Mouse (Mus musculus) heart, embryonic 12.5 days (tissue): ENCODE measurements around the gene Gm9117. TPM values are rescaled to one million over a fixed set of nuclear protein-coding genes. Genes with fewer than 3 reads are reported as not detected.
"Not testable (repeated sequence)": the region's sequence is repeated elsewhere in the genome, so short reads cannot be mapped to it uniquely, and the experiment has no call there.

ENCODE experiments used
- ATAC-seq: fragments of 200-750 bp; cut with Nextera tagmentation; 2 replicates; pipeline ENCODE4 v1.8.0; 2017; ENCODE audit warnings: moderate TSS enrichment, moderate library complexity; ENCODE audit not compliant: insufficient number of reproducible peaks, low FRiP score
- H3K27ac ChIP-seq: fragments of 300-500 bp; sonication (generic); 2 replicates; pipeline ENCODE4 v1.5.1; 2016; ENCODE audit warnings: mild to moderate bottlenecking, moderate library complexity; ENCODE audit not compliant: poor library complexity, severe bottlenecking
- H3K27me3 ChIP-seq: fragments of 300-500 bp; sonication (generic); replicated peaks from 2 replicates; pipeline ENCODE4 v1.6.1; 2016; ENCODE audit warnings: mild to moderate bottlenecking, moderate library complexity
- H3K36me3 ChIP-seq: fragments of 300-500 bp; sonication (generic); 2 replicates; pipeline ENCODE4 v1.6.1; 2016; ENCODE audit warnings: mild to moderate bottlenecking, moderate library complexity
- H3K4me1 ChIP-seq: fragments of 300-500 bp; sonication (generic); replicated peaks from 2 replicates; pipeline ENCODE4 v1.6.1; 2016; ENCODE audit warnings: mild to moderate bottlenecking
- H3K4me2 ChIP-seq: fragments of 300-500 bp; sonication (generic); 2 replicates; pipeline ENCODE4 v1.6.1; 2016; ENCODE audit warnings: mild to moderate bottlenecking, moderate library complexity
- H3K4me3 ChIP-seq: fragments of 300-500 bp; sonication (generic); 2 replicates; pipeline ENCODE4 v1.5.1; 2016; ENCODE audit warnings: mild to moderate bottlenecking
- H3K9ac ChIP-seq: fragments of 300-500 bp; sonication (generic); 2 replicates; pipeline ENCODE4 v1.6.1; 2016; ENCODE audit warnings: mild to moderate bottlenecking, moderate library complexity
- H3K9me3 ChIP-seq: fragments of 300-500 bp; sonication (generic); replicated peaks from 2 replicates; pipeline ENCODE4 v1.6.1; 2016; ENCODE audit warnings: mild to moderate bottlenecking, moderate library complexity
- WGBS: fragments of 180-500 bp; shearing (Covaris S2); methylation state at CpG from one replicate; pipeline ENCODE4 v1.1.7; 2016; 5-methylcytosine and 5-hydroxymethylcytosine counted together
- polyA plus RNA-seq: library from polyadenylated mRNA; unstranded; fragments of >200 nt; fragmentation: Nextera tagmentation; extraction: Ambion mirVana; gene quantifications from 2 replicates; pipeline ENCODE4 v1.2.1, GENCODE M21; 2016

Gm9117 gene
- polyA plus RNA-seq, result not detected in 2 replicates

DNA sequence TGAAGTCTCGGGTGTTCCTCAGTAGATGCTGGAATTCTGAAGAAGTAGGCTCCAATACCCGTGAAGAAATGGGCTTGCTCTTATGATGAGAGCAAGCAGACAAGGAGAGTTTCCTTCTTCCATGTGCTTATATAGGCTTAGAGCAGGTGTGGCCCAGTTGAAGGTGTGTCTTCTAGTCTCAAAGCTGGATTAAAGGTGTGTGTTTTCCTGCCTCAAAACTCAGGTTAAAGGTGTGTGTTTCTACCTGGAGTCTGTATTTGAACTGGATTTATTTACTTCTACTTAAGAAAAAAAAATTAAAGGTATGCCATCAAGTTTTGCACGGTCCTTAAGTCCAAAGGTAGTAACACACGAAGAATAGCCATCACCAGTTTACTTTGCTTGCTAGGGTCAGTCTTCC, at the start of gene Gm9117:
Gene Gm9117 (minus strand): TSS at position 101 of the 400 bp plus-strand sequence.
- H3K36me3 ChIP-seq, H3K9me3 ChIP-seq, H3K27ac ChIP-seq, H3K4me3 ChIP-seq, ATAC-seq, H3K4me1 ChIP-seq, H3K27me3 ChIP-seq, H3K9ac ChIP-seq, H3K4me2 ChIP-seq: not testable (repeated sequence)
- WGBS, result 76% methylated on average over 4 of the region's 4 CpGs

DNA sequence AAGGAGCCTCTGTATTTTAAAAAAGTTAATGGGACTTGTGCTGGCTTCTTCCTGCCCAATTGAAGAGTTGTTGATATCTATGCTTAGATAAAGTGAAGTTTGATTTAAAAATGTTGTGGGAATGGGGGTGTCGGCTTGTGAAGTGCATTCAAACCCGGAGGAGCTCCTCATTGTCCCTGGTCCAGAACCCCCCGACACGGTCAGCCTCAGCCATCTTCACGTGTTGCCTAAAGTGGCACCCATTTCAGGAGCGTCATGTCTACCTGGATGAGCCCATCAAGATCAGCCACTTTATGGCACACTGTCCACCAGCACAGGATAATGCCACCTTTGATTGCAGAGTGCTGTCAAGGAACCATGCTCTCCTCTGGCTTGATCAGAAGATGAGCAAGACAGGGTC, 25.6 kb upstream of the Gm9117 start:
- H3K4me1 ChIP-seq, H3K27me3 ChIP-seq, ATAC-seq, H3K4me3 ChIP-seq, H3K36me3 ChIP-seq, H3K27ac ChIP-seq, H3K9me3 ChIP-seq, H3K9ac ChIP-seq, H3K4me2 ChIP-seq: not testable (repeated sequence)
- WGBS, result 89% methylated on average over 6 of the region's 6 CpGs

DNA sequence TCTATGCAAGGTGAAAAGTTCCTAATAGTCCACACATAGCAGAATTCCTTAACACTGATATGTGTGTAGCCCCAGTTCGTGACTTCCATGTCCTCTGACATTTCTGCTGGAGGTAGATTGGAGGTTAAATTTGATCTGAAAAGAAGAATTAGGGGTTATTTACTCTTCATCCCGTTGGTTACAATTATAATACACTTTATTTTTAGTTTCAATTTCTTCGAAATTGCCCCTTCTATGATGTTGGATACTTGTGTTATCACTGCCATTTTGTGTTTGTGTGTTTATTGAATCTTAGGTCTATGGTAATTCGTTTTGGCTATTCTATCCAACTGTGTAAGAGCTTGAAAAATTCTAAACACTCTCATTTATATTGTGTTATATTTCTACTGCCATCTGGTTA, 17.9 kb upstream of the Gm9117 start, which contains the start of gene Tdpoz5:
Gene Tdpoz5 (minus strand): TSS at position 101 of the 400 bp plus-strand sequence.
- not testable (repeated sequence) for H3K9ac ChIP-seq, ATAC-seq, H3K27ac ChIP-seq, H3K27me3 ChIP-seq, H3K4me3 ChIP-seq, H3K4me1 ChIP-seq, H3K36me3 ChIP-seq, H3K4me2 ChIP-seq, H3K9me3 ChIP-seq
- 74% methylated on average over 2 of the region's 4 CpGs for WGBS

DNA sequence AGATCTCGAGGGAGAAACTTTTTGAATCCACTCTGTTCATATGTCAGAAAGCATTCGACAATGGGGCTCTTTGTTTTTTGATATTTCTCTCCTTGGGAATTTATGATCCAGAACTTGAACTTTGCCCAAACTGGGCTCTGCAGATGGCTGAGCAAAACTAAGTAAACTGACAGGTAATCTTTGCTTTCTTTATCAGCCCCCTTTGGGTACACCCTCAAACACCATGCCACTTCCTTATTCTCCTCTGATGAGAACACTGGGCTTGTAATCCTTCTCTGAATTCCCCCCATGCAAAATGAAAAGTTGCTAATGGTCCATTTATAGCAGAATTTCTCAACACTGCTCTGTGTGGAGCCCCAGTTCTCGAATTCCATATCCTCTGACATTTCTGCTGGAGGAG, 5.0 kb downstream of the Gm9117 start:
- not testable (repeated sequence) for H3K27me3 ChIP-seq, H3K9me3 ChIP-seq, ATAC-seq, H3K36me3 ChIP-seq, H3K9ac ChIP-seq, H3K4me3 ChIP-seq, H3K4me1 ChIP-seq, H3K4me2 ChIP-seq, H3K27ac ChIP-seq
- WGBS, result 50% methylated on average over 1 of the region's 3 CpGs

Other genes with a start within 250 kb of the Gm9117 start
- gene Gm5773, start 170.5 kb downstream of the Gm9117 start, polyA plus RNA-seq, result not detected in 2 replicates
- gene Tdpoz4, start 147.1 kb downstream of the Gm9117 start, polyA plus RNA-seq, result not detected in 2 replicates
- not detected in 2 replicates for gene Tdpoz3, start 117.5 kb downstream of the Gm9117 start, polyA plus RNA-seq
- not detected in 2 replicates for gene Tdpoz5, start 17.8 kb upstream of the Gm9117 start, polyA plus RNA-seq
- gene Gm9125, start 111.3 kb upstream of the Gm9117 start, polyA plus RNA-seq, result not detected in 2 replicates
- gene Gm10697, start 129.1 kb upstream of the Gm9117 start, polyA plus RNA-seq, result not detected in 2 replicates
- not detected in 2 replicates for gene Gm10696, start 234.7 kb upstream of the Gm9117 start, polyA plus RNA-seq